Mouse (Mus musculus) G1E (cell line): ENCODE data around the gene Scamp4. TPM values are rescaled to one million over a fixed set of nuclear protein-coding genes. Genes with fewer than 3 reads are reported as not detected.

ENCODE experiments used
- ATAC-seq: 2 replicates; pipeline ENCODE4 v1.8.0; 2016; ENCODE audit warnings: mild to moderate bottlenecking; ENCODE audit not compliant: insufficient number of reproducible peaks, poor library complexity, low FRiP score, severe bottlenecking; ENCODE audit errors: extremely low read depth
- DNase-seq: peaks from one replicate; pipeline ENCODE4 v3.0.0; 2012; ENCODE audit warnings: low spot score
- H3K27me3 ChIP-seq: 2 replicates; pipeline ENCODE4 v1.6.1; 2012; ENCODE audit warnings: mild to moderate bottlenecking, low read length, inconsistent platforms; ENCODE audit not compliant: insufficient read depth
- H3K36me3 ChIP-seq: replicated peaks from 2 replicates; pipeline ENCODE3; 2012; ENCODE audit warnings: mild to moderate bottlenecking, inconsistent platforms
- H3K4me1 ChIP-seq: 2 replicates; pipeline ENCODE4 v1.6.1; 2012; ENCODE audit warnings: low read depth, low read length, inconsistent platforms, mixed read lengths; ENCODE audit not compliant: insufficient read depth
- H3K4me3 ChIP-seq: 2 replicates; pipeline ENCODE4 v1.5.1; 2012; ENCODE audit warnings: low read depth, mild to moderate bottlenecking, inconsistent platforms, low read length, moderate library complexity, mixed read lengths
- H3K9me3 ChIP-seq: replicated peaks from 2 replicates; pipeline ENCODE4 v1.6.1; 2012; ENCODE audit warnings: inconsistent platforms
- CTCF ChIP-seq: IDR thresholded peaks from 2 replicates; pipeline ENCODE4 v1.5.1; 2012; ENCODE audit warnings: low read depth, low read length, inconsistent platforms, mixed read lengths
- GATA1 ChIP-seq: IDR thresholded peaks from 2 replicates; pipeline ENCODE4 v1.6.1; 2012; ENCODE audit warnings: borderline replicate concordance, low read length, inconsistent platforms, mixed read lengths
- GATA2 ChIP-seq: IDR thresholded peaks from 2 replicates; pipeline ENCODE4 v1.6.1; 2012; ENCODE audit warnings: low read depth, low read length, inconsistent platforms, borderline replicate concordance
- POLR2AphosphoS5 ChIP-seq: IDR thresholded peaks from 2 replicates; pipeline ENCODE4 v1.6.1; 2012; ENCODE audit warnings: low read depth, low read length, inconsistent platforms; ENCODE audit not compliant: insufficient replicate concordance
- TAL1 ChIP-seq: conservative IDR thresholded peaks from 2 replicates; pipeline ENCODE4 v1.6.1; 2012; ENCODE audit warnings: low read depth, low read length, inconsistent platforms, mixed read lengths
- polyA plus RNA-seq: library from polyadenylated mRNA; stranded (reverse); fragments of >175 nt; gene quantifications from 2 replicates; pipeline ENCODE4 v1.2.3, GENCODE M21; 2012
- total RNA-seq, 2 experiments: library from RNA; stranded (forward) in 1 of 2; stranded (reverse) in 1 of 2; fragments of 200-1000 nt in 1 of 2; fragments of >200 nt in 1 of 2; fragmentation: Nextera tagmentation in 1 of 2; gene quantifications; 2 replicates each; pipeline ENCODE4 v1.2.3; 2014 to 2017

Scamp4 gene
- total and polyA plus RNA-seq, 3 experiments, result 12.9 to 87.0 (median 39.4) TPM

DNA sequence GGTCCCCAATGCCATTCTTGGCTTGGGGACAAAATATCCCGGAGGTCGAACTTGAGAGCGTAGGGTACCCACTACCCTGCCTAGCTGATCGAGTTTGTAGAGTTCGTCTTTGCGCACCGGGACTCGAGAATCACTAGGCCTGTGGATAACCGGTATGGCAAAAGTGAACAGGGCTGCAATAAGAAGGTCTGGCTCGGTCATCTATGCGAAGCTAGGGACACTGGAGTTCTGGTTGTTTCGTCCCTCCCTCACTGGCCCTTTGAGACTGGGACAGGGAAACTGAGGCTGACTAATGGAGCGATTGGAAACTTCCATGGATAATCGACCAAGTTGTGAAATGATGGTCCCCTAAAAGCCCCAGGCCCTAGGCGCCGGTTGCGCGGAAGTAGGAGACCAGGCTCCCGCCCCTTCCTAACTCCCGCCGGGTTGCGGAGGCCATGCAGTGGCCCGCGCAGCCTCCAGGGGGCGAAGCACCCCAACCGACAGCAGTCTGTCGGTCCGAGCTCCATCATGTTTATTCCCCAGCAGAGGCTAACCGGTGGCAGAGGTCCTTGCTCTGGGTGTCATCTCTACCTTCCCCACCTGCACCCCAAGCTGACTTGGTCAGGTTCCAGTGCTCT is 24.4 kb upstream of the Scamp4 start:
- ATAC-seq (0 out of 2 replicates have a peak, but pooled peaks have one; percentile 7), DNase-seq (peak; percentile 81)
- peak overlapping the region; percentile 96 for H3K4me3 ChIP-seq
- TF ChIP-seq GATA2 (no peak), GATA1 (no peak), CTCF (peak; percentile 94)
- no peaks in the 10 kb centered on the region for H3K9me3 ChIP-seq
- H3K36me3 ChIP-seq, result peaks cover 50% of the 10 kb centered on the region
- no peaks in the 10 kb centered on the region for H3K27me3 ChIP-seq
- peaks cover 80% of the 10 kb centered on the region for H3K4me1 ChIP-seq

DNA sequence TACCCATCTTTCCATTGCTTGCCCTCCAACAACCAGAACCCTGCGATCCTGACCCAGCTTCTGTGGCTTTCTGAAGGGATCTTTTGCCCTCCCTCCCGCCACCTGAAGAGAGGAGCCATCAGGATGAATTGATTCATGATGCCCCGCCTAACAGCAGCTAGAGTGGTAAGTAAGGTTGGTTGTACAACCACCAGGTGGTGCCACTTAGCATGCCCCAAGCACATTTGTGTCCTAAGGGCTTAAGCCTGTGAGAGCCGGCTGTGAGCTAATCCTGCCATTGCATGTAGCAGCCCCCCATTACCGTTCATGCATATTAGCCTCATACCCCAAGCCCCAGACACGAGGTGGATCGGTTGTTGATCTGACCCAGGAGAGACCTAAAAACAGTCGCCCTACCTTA is 23.8 kb upstream of the Scamp4 start:
- peaks cover 80% of the 10 kb centered on the region for H3K4me1 ChIP-seq

DNA sequence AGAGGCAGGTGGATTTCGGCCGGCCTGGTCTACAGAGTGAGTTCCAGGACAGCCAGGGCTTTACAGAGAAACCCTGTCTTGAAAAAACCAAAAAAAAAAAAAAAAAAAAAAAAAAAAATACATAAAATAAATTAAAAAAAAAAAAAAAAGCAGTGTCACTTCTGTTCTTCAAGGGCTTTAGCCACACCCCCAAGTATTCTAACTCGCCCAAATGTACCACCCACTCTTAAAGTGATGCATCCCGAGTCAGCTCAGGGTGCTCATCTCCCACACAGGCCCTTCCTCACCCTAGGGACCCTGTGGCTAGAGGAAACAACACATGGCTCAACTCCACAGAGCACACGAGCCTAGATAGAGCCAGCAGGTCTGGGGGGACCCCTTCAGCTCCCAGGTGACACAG is 19.6 kb upstream of the Scamp4 start:
- Histone ChIP-seq H3K9me3 (no peaks in the 10 kb centered on the region), H3K36me3 (peaks cover 72% of the 10 kb centered on the region), H3K27me3 (no peaks in the 10 kb centered on the region), H3K4me1 (peaks cover 87% of the 10 kb centered on the region), H3K4me3 (no peak overlapping the region)
- no peak for TF ChIP-seq GATA1
- TF ChIP-seq POLR2AphosphoS5, result no peak
- TF ChIP-seq CTCF, result no peak
- no peak for TF ChIP-seq TAL1
- TF ChIP-seq GATA2, result no peak
- DNase-seq (no peak), ATAC-seq (no peak)

More for the DNA sequence above, 23.8 kb upstream of the Scamp4 start:
- Histone ChIP-seq H3K27me3 (no peaks in the 10 kb centered on the region), H3K9me3 (no peaks in the 10 kb centered on the region), H3K4me3 (peak overlapping the region; percentile 96; the same call in 1 of the 2 replicates), H3K36me3 (peaks cover 50% of the 10 kb centered on the region)
- ATAC-seq (no peak), DNase-seq (peak; percentile 73)
- TF ChIP-seq GATA2 (no peak), CTCF (peak; percentile 25; the same call in 1 of the 2 replicates)

DNA sequence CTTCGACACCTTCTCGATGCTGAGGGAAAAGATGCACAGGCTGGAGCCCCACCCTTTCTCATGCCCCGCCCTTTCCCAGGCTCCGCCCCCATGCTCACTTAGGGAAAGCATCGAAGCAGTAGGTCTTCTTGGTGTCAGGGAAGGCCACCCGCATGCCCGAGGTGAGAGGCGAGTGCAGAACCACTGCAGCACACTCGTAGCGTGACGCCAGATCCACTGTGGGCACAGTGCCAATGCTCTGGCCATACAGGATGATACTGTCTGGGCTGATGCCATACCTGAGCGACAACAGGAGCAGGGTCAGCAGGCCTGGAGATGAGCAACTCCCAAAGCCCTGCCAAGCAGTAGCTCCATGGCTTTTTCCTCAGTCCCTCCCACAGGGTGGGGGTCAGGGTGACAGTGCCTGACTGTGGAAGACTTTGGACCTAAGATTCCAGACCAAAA is 18.6 kb upstream of the Scamp4 start:
- 0 out of 2 replicates have a peak overlapping the region, but pooled peaks have one; percentile 14 for H3K4me3 ChIP-seq
- TF ChIP-seq GATA1 (no peak), TAL1 (no peak), CTCF (no peak), GATA2 (no peak), POLR2AphosphoS5 (no peak)
- peaks cover 87% of the 10 kb centered on the region for H3K4me1 ChIP-seq
- ATAC-seq, result no peak
- peaks cover 83% of the 10 kb centered on the region for H3K36me3 ChIP-seq
- no peak for DNase-seq
- H3K9me3 ChIP-seq, result no peaks in the 10 kb centered on the region
- H3K27me3 ChIP-seq, result no peaks in the 10 kb centered on the region

DNA sequence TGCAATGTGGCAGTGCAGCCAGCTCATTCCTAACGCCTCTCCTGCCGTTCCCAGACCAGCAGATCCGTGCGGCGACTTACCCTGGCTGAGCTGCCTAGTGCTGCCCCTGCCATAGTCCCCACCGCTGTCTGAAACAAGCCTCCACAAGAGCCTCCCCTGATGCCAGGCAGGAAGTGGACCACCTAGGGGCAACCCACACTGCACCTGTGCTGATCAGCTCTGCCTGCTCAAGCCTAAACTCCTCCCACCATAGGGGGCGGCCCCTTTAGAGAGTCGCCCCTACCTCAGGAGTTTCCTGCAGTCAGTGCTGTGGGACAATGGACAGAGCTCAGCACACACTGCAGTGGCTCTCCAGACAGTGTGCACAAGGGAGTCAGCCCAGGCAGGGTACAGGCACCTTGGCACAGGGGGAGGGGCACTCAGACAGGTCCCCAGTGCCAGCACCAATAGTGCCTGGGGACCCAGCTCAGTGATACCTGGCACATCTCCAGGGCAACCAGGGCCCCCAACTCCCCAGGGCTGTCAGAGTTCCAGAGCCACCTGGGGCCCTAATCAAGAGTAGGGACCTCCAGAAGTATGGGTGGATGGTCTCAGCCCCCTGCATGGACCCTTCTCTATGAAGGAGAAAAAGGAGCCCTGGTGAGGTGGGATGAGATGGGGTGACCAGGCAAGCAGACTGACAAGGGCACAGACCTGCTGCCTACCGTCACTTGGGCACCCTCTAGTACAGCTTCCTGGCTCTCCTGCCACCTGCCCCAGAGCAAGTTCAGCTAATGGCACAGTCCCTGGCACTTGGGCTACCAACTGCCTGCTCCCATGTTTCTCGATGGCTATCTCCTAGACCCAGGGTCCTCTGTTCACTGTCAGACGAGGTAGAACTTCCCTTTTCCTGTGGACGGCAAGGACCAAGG is 17.8 kb upstream of the Scamp4 start:
- ATAC-seq (no peak), DNase-seq (no peak)
- TF ChIP-seq GATA2 (no peak), POLR2AphosphoS5 (no peak), GATA1 (no peak), CTCF (no peak), TAL1 (no peak)
- Histone ChIP-seq H3K9me3 (no peaks in the 10 kb centered on the region), H3K4me3 (no peak overlapping the region; the same call in 1 of the 2 replicates), H3K4me1 (peaks cover 85% of the 10 kb centered on the region), H3K36me3 (peaks cover 84% of the 10 kb centered on the region), H3K27me3 (no peaks in the 10 kb centered on the region)

DNA sequence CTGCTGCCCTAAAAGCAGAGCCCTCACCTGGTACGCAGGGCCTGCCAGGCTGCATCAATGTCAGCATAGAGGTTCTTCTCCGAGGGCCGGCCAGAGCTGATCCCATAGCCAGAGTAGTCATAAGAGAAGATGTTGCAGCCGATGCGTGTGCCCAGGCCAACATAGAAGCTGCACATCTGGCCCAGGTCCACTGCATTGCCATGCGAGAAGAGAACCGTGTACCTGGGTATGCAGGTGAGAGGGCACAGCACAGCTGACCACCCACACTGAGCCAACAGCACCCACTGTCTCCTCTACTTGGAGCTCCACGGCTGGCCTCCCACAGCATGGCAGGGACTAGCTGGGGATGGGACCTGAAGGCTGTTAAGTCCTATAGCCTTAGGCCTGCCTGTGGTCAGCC is 17.1 kb upstream of the Scamp4 start:
- ATAC-seq (no peak), DNase-seq (no peak)
- H3K4me3 ChIP-seq, result no peak overlapping the region; the same call in 1 of the 2 replicates
- no peaks in the 10 kb centered on the region for H3K27me3 ChIP-seq
- H3K9me3 ChIP-seq, result no peaks in the 10 kb centered on the region
- peaks cover 81% of the 10 kb centered on the region for H3K36me3 ChIP-seq
- peaks cover 84% of the 10 kb centered on the region for H3K4me1 ChIP-seq
- no peak for TF ChIP-seq POLR2AphosphoS5
- TF ChIP-seq GATA1, result no peak
- no peak for TF ChIP-seq GATA2
- TF ChIP-seq CTCF, result no peak
- TF ChIP-seq TAL1, result no peak
